ENCODE assay signal across 8 mouse cellular contexts in genomic region chr7:60622271-60623249, GRCm38 (mm10).
DNase-seq lines count a peak whose midpoint lies in the region; ATAC-seq and TF ChIP-seq lines count a peak whose summit lies in the region.
"Not testable (repeated sequence)": the region's sequence is repeated elsewhere in the genome, so short reads cannot be mapped to it uniquely, and the experiment has no call there.

No protein-coding gene starts in this region.

- peak; percentile 38 for TF ChIP-seq POLR2A in myocyte (IDR thresholded peaks at IDR 0.05; ENCODE audit: insufficient read length, low read depth)

- not testable (repeated sequence) for H3K4me1 ChIP-seq in hindbrain, embryonic 12.5 days; liver, embryonic 13.5 days (replicated peaks); stomach, postnatal 0 days (replicated peaks; ENCODE audit: control insufficient read depth, insufficient read depth)

- DNase-seq in adrenal gland, adult 2 months, result peak; percentile 5
- DNase-seq in frontal cortex, adult 2 months (ENCODE audit: extremely low spot score in 1 of 2, low spot score in 1 of 2), result peak; percentile 4 to 70
- DNase-seq in layer of hippocampus, adult 2 months (ENCODE audit: low spot score in 2 of 2), result peak; percentile 40 to 42
- peak; percentile 1 for DNase-seq in liver, embryonic 13.5 days
- DNase-seq in stomach, postnatal 0 days (ENCODE audit: low spot score), result peak; percentile 67

- not testable (repeated sequence) for H3K79me2 ChIP-seq in myocyte (ENCODE audit: control insufficient read depth, insufficient read depth)

- ATAC-seq in common myeloid progenitor, adult 5-6 weeks (replicated peaks; ENCODE audit: low read depth, poor library complexity, severe bottlenecking), result peak; percentile 63
- ATAC-seq in hindbrain, embryonic 12.5 days (ENCODE audit: low FRiP score), result peak; percentile 96
- ATAC-seq in liver, embryonic 13.5 days (ENCODE audit: low read depth), result not testable (repeated sequence)
- ATAC-seq in stomach, postnatal 0 days (ENCODE audit: low FRiP score, low TSS enrichment), result peak; percentile 76; the same call in 1 of the 2 replicates

- H3K27me3 ChIP-seq in hindbrain, embryonic 12.5 days; liver, embryonic 13.5 days; myocyte (ENCODE audit: control insufficient read depth, insufficient read depth, insufficient read length); stomach, postnatal 0 days (ENCODE audit: control insufficient read depth, insufficient read depth, low read length): not testable (repeated sequence)

- peak overlapping the region; percentile 42 for H3K4me2 ChIP-seq in hindbrain, embryonic 12.5 days (replicated peaks)
- H3K4me2 ChIP-seq in liver, embryonic 13.5 days, result peak overlapping the region; percentile 42
- peak overlapping the region; percentile 45 for H3K4me2 ChIP-seq in myocyte (ENCODE audit: low read depth)
- H3K4me2 ChIP-seq in stomach, postnatal 0 days (replicated peaks; ENCODE audit: low read depth), result peak overlapping the region; percentile 45

- WGBS in hindbrain, embryonic 12.5 days, result 27% methylated on average over 29 of the region's 29 CpGs
- 23% methylated on average over 29 of the region's 29 CpGs for WGBS in liver, embryonic 13.5 days (ENCODE audit: insufficient replicate concordance)
- 29% methylated on average over 29 of the region's 29 CpGs for WGBS in stomach, postnatal 0 days

- H3K36me3 ChIP-seq in hindbrain, embryonic 12.5 days; liver, embryonic 13.5 days; myocyte (ENCODE audit: control insufficient read depth, insufficient read depth); stomach, postnatal 0 days (ENCODE audit: control insufficient read depth, insufficient read depth, low read length): not testable (repeated sequence)

- TF ChIP-seq CTCF in layer of hippocampus, adult 2 months (conservative IDR thresholded peaks at IDR 0.05); stomach, postnatal 0 days (IDR thresholded peaks at IDR 0.05; ENCODE audit: low read depth): not testable (repeated sequence)

- not testable (repeated sequence) for TF ChIP-seq EP300 in stomach, postnatal 0 days (optimal IDR thresholded peaks at IDR 0.05)

- not testable (repeated sequence) for H3ac ChIP-seq in myocyte (ENCODE audit: control insufficient read depth, insufficient read length)

- H3K4me3 ChIP-seq in hindbrain, embryonic 12.5 days, result peak overlapping the region; percentile 26
- peak overlapping the region; percentile 43 for H3K4me3 ChIP-seq in layer of hippocampus, adult 2 months
- H3K4me3 ChIP-seq in liver, embryonic 13.5 days (replicated peaks), result peak overlapping the region; percentile 25
- peak overlapping the region; percentile 21 for H3K4me3 ChIP-seq in myocyte
- H3K4me3 ChIP-seq in stomach, postnatal 0 days (ENCODE audit: low read depth, low read length), result peak overlapping the region; percentile 27

- H3K9ac ChIP-seq in hindbrain, embryonic 12.5 days; liver, embryonic 13.5 days; stomach, postnatal 0 days (ENCODE audit: low read length): not testable (repeated sequence)

- H3K9me3 ChIP-seq in hindbrain, embryonic 12.5 days (replicated peaks); liver, embryonic 13.5 days (replicated peaks); stomach, postnatal 0 days (ENCODE audit: control insufficient read depth, low read length): not testable (repeated sequence)

- H3K27ac ChIP-seq in hindbrain, embryonic 12.5 days, result peak overlapping the region; percentile 57; the same call in 1 of the 2 replicates
- H3K27ac ChIP-seq in layer of hippocampus, adult 2 months; liver, embryonic 13.5 days; stomach, postnatal 0 days (replicated peaks): not testable (repeated sequence)

Comparison
In these comparisons a context has a peak if more than half of its experiments do, and no peak if none do; other contexts are left out.
1. DNase-seq: peak in every context shown above with its lines; median percentile 67 in stomach, postnatal 0 days; 41 in layer of hippocampus, adult 2 months; 37 in frontal cortex, adult 2 months; 5 in adrenal gland, adult 2 months; 1 in liver, embryonic 13.5 days.